Mouse (Mus musculus) layer of hippocampus, postnatal 14 days (tissue): ENCODE measurements around the gene Fam71e2. TPM values are rescaled to one million over a fixed set of nuclear protein-coding genes. Genes with fewer than 3 reads are reported as not detected.
"Not testable (repeated sequence)": the region's sequence is repeated elsewhere in the genome, so short reads cannot be mapped to it uniquely, and the experiment has no call there.

ENCODE experiments used
- DNase-seq, 2 experiments: peaks; one replicate each; pipeline ENCODE4 v3.0.0; 2021 to 2022; ENCODE audit warnings: low spot score in 2 of 2, mixed read lengths in 1 of 2
- long read RNA-seq, 2 experiments: library from polyadenylated mRNA; stranded (forward); transcript quantifications; one replicate each; pipeline ENCODE4 v2.0.0; 2021
- total RNA-seq, 2 experiments: library from RNA; stranded (reverse); gene quantifications; 2 replicates each; pipeline ENCODE4 v1.2.3; 2021

Fam71e2 gene
- not detected for total RNA-seq
- long read RNA-seq, experiment 1 = 0 reads
- long read RNA-seq, experiment 2 = 0 reads

GRCm38 (mm10) chr7:4771202-4771601, at the start of gene Fam71e2:
Gene Fam71e2, minus strand, starts transcription at chr7:4771302.
- no peak for DNase-seq

DNA sequence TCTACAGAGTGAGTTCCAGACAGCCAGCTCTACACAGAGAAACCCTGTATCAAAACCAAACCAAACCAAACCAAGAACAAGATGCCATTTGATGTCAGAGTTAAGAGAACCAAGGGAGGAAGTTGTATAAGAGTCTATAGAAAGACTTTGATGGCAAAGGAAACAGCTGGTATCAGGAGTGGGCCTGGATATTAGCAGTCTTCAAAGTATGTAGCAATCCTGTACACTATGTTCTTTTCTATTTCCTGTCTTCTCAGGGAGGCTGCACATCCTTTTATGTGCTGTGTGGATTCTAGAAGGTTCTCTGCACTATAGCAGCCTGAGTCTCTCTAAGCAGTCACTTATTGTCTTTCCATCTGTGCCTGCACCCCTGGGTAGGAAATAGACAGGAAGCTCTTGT, 45.5 kb upstream of the Fam71e2 start:
- no peak for DNase-seq

GRCm38 (mm10) chr7:4813105-4813791, 42.1 kb upstream of the Fam71e2 start:
- DNase-seq = no peak

- DNase-seq = peak; percentile 98 to 99
Measured at GRCm38 (mm10) chr7:4812303-4813104, 41.4 kb upstream of the Fam71e2 start, which contains the start of gene Ube2s. Gene Ube2s, minus strand, starts transcription at chr7:4812590.

- peak in 1 of 2 experiments; percentile 65 for DNase-seq
Measured at GRCm38 (mm10) chr7:4811842-4812302, 40.8 kb upstream of the Fam71e2 start.

DNA sequence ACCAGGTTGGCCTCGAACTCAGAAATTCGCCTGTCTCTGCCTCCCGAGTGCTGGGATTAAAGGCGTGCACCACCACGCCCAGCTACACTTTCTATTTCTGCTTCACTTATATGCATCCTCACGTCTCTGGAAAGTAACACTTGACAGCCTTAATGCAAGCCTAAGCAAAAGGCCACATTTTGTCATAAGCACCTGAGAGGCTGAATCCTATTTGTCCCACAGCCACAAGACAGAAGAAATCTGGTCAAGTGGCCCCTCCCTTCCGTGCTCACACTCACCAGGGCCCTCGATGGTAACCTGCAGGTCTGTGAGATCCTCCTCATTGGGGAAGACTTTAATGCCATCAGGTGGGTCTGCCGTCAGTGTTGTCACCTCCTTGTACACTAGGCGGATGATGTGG, 40.0 kb upstream of the Fam71e2 start:
- not testable (repeated sequence) for DNase-seq

GRCm38 (mm10) chr7:4806716-4807115, 35.6 kb upstream of the Fam71e2 start:
- no peak for DNase-seq

GRCm38 (mm10) chr7:4802247-4802646, 31.1 kb upstream of the Fam71e2 start:
- no peak for DNase-seq

GRCm38 (mm10) chr7:4795767-4796433, 24.8 kb upstream of the Fam71e2 start:
- DNase-seq = peak in 1 of 2 experiments; percentile 58

DNA sequence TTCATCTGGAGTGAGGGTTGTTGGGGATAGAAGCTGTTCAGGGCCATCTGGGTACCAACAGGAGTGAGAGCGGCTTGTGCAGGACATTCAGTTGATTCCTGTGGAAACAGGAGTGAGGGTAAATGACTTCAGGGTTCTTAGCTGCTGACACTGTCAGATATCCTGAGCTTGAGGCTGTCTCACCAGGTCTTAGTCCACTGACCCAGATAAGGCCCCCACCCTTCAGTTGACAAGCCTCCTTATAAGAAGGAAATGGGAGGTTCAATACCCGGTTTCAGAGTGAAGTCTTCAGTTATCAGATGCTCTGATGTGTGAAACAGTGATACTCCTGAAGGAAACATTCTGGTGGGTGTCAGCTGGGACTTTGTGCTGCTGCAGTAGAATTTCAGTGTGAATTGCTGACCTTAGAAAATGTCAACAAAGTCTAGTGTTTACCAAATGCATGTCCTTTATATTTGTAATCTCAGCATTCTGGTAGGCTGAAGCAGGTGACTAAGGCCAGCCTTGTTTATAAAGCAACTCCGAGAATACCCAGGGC, 23.6 kb upstream of the Fam71e2 start:
- no peak for DNase-seq

DNA sequence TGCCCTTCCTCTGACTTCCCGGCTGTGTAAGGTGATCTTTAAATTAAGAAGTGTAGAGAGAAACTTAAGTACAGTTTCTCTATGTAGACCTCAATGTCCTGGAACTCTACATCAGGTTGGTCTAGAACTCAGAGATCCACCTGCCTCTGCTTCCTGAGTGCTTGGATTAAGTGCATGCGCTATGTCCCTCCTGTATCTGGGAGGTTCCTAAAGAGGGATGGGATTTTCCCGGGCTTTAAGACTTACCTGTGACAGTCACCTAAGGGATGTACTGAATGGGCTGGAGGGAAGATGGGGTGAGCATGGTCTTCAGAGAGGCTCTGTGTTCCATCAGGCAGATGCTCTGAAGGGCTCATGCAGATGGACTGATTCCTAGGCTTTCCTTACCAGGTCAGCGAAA, 22.6 kb upstream of the Fam71e2 start:
- no peak for DNase-seq

GRCm38 (mm10) chr7:4793248-4793647, 22.1 kb upstream of the Fam71e2 start:
- not testable (repeated sequence) for DNase-seq

GRCm38 (mm10) chr7:4792278-4793212, 21.4 kb upstream of the Fam71e2 start, which contains the start of gene Rpl28:
Gene Rpl28, plus strand, starts transcription at chr7:4792874.
- DNase-seq = peak; percentile 93 to 97

DNA sequence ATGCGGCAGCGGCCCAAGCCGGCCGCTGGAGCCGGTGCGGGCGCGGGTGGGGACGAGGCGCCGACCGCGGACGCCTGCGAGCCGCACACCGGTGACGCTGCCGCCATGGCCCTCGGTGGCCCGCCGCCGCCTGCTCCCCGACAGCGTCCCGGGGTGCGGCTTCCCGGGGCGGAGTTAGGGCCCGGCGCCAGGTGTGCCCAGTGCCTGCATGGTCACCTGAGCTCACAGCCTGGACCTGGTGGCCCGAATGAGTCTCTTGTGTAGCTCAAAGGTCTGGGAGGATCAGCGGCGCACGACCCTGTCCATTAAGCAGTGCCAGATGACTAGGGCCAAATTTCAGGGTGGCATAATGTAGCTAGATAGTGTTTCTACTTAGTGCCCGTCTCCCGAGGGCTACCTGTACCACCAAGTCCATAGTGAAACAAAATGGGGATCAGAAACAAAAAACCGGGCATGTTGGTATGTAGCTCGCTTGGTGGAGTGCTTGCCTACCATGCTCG, 18.4 kb upstream of the Fam71e2 start, which contains the start of gene Tmem238:
Gene Tmem238, minus strand, starts transcription at position 221 of the 500 bp plus-strand sequence.
- DNase-seq = no peak

- peak; percentile 39 to 54 for DNase-seq
Measured at GRCm38 (mm10) chr7:4788499-4789435, 17.7 kb upstream of the Fam71e2 start.

- no peak for DNase-seq
Measured at GRCm38 (mm10) chr7:4783667-4784268, 12.7 kb upstream of the Fam71e2 start.

- DNase-seq = no peak
Measured at GRCm38 (mm10) chr7:4782759-4783158, 11.7 kb upstream of the Fam71e2 start, which contains the start of the genes Il11 and Tmem190. Gene Il11, minus strand, starts transcription at chr7:4782859. Gene Tmem190, plus strand, starts transcription at chr7:4782937.

DNA sequence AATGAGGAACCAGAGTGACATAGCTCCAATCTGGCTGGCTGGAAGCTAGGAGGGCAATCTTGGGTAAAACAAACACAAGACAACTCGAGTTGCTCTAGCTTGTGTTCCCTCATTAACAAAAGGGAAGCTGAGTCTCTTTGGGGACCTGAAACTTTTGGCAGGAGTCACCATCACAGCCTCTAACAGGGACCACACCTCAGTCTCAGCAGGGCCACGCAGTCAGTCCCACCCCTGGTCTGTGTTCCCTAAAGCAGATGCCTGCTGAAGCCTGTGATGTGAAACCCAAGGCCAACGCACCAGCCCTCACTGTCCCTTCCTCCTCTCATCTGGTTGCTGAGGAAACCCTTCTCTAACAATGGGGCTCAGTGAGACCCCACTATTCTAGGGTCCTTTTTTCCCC, 11.0 kb upstream of the Fam71e2 start:
- no peak for DNase-seq
